Mouse (Mus musculus): ENCODE measurements around the gene Myh11.

Gene Myh11

GRCm38 (mm10) chr16:14291223-14291622, at the start of gene Myh11:
Gene Myh11, minus strand, starts transcription at chr16:14291372.
- no peak for DNase-seq (ENCODE audit: low spot score)

- DNase-seq (ENCODE audit: low spot score) = no peak
Measured at GRCm38 (mm10) chr16:14328156-14328555, 37.0 kb upstream of the Myh11 start.

- DNase-seq (ENCODE audit: low spot score) = no peak
Measured at GRCm38 (mm10) chr16:14320494-14320893, 29.3 kb upstream of the Myh11 start.

GRCm38 (mm10) chr16:14319681-14320080, 28.5 kb upstream of the Myh11 start:
- DNase-seq (ENCODE audit: low spot score) = no peak

- DNase-seq (ENCODE audit: low spot score) = peak; percentile 95
Measured at GRCm38 (mm10) chr16:14316884-14317876, 26.0 kb upstream of the Myh11 start, which contains the start of gene Fopnl. Gene Fopnl, minus strand, starts transcription at chr16:14317405.

GRCm38 (mm10) chr16:14312914-14313313, 21.7 kb upstream of the Myh11 start:
- no peak for DNase-seq (ENCODE audit: low spot score)

- no peak for DNase-seq (ENCODE audit: low spot score)
Measured at GRCm38 (mm10) chr16:14311371-14311770, 20.2 kb upstream of the Myh11 start.

- DNase-seq (ENCODE audit: low spot score) = no peak
Measured at GRCm38 (mm10) chr16:14309833-14310232, 18.7 kb upstream of the Myh11 start.

GRCm38 (mm10) chr16:14308245-14309073, 17.3 kb upstream of the Myh11 start:
- DNase-seq (ENCODE audit: low spot score) = no peak

- DNase-seq (ENCODE audit: low spot score) = no peak
Measured at GRCm38 (mm10) chr16:14307373-14307772, 16.2 kb upstream of the Myh11 start.

GRCm38 (mm10) chr16:14306451-14306850, 15.3 kb upstream of the Myh11 start:
- DNase-seq (ENCODE audit: low spot score) = no peak

GRCm38 (mm10) chr16:14304791-14305190, 13.6 kb upstream of the Myh11 start:
- no peak for DNase-seq (ENCODE audit: low spot score)

- no peak for DNase-seq (ENCODE audit: low spot score)
Measured at GRCm38 (mm10) chr16:14303676-14304075, 12.5 kb upstream of the Myh11 start.

- DNase-seq (ENCODE audit: low spot score) = no peak
Measured at GRCm38 (mm10) chr16:14303148-14303547, 12.0 kb upstream of the Myh11 start.

- DNase-seq (ENCODE audit: low spot score) = no peak
Measured at GRCm38 (mm10) chr16:14298461-14298860, 7.3 kb upstream of the Myh11 start.

- DNase-seq (ENCODE audit: low spot score) = no peak
Measured at GRCm38 (mm10) chr16:14297746-14298145, 6.6 kb upstream of the Myh11 start.

- no peak for DNase-seq (ENCODE audit: low spot score)
Measured at GRCm38 (mm10) chr16:14297137-14297536, 6.0 kb upstream of the Myh11 start.

- no peak for DNase-seq (ENCODE audit: low spot score)
Measured at GRCm38 (mm10) chr16:14296544-14297124, 5.5 kb upstream of the Myh11 start.

- no peak for DNase-seq (ENCODE audit: low spot score)
Measured at GRCm38 (mm10) chr16:14295291-14295690, 4.1 kb upstream of the Myh11 start.

- no peak for DNase-seq (ENCODE audit: low spot score)
Measured at GRCm38 (mm10) chr16:14292205-14293199, 1.3 kb upstream of the Myh11 start.

GRCm38 (mm10) chr16:14272374-14272965, 18.7 kb downstream of the Myh11 start:
- DNase-seq (ENCODE audit: low spot score) = no peak

Data from left cerebral cortex, adult 11 months (tissue).